Mouse (Mus musculus) forebrain, embryonic 12.5 days (tissue): ENCODE data around the gene Inka1. TPM values are rescaled to one million over a fixed set of nuclear protein-coding genes. Genes with fewer than 3 reads are reported as not detected.
A peak's percentile ranks its signal among the peaks of the same experiment; 100 is the strongest.

Experiments used
- ATAC-seq: fragments of 200-750 bp; cut with Nextera tagmentation; 2 replicates; pipeline ENCODE4 v1.8.0; 2017; ENCODE audit warnings: moderate TSS enrichment; ENCODE audit not compliant: low FRiP score
- H3K27ac ChIP-seq: fragments of 300-500 bp; sonication (generic); 2 replicates; pipeline ENCODE4 v1.5.1; 2016; ENCODE audit warnings: mild to moderate bottlenecking
- H3K27me3 ChIP-seq: fragments of 300-500 bp; sonication (generic); 2 replicates; pipeline ENCODE4 v1.6.1; 2016; ENCODE audit warnings: mild to moderate bottlenecking
- H3K36me3 ChIP-seq: fragments of 300-500 bp; sonication (generic); replicated peaks from 2 replicates; pipeline ENCODE4 v1.6.1; 2016; ENCODE audit warnings: mild to moderate bottlenecking
- H3K4me1 ChIP-seq: fragments of 300-500 bp; sonication (generic); 2 replicates; pipeline ENCODE4 v1.6.1; 2016
- H3K4me2 ChIP-seq: fragments of 300-500 bp; sonication (generic); 2 replicates; pipeline ENCODE4 v1.6.1; 2016; ENCODE audit warnings: mild to moderate bottlenecking, moderate library complexity
- H3K4me3 ChIP-seq: fragments of 300-500 bp; sonication (generic); replicated peaks from 2 replicates; pipeline ENCODE4 v1.5.1; 2016; ENCODE audit warnings: mild to moderate bottlenecking
- H3K9ac ChIP-seq: fragments of 300-500 bp; sonication (generic); 2 replicates; pipeline ENCODE4 v1.6.1; 2016; ENCODE audit warnings: mild to moderate bottlenecking
- H3K9me3 ChIP-seq: fragments of 300-500 bp; sonication (generic); 2 replicates; pipeline ENCODE4 v1.6.1; 2016
- WGBS: fragments of 180-500 bp; shearing (Covaris S2); methylation state at CpG from one replicate; pipeline ENCODE4 v1.1.7; 2016; 5-methylcytosine and 5-hydroxymethylcytosine counted together
- polyA plus RNA-seq: library from polyadenylated mRNA; unstranded; fragments of >200 nt; fragmentation: Nextera tagmentation; extraction: Ambion mirVana; gene quantifications from 2 replicates; pipeline ENCODE4 v1.2.1, GENCODE M21; 2016

The Inka1 gene
- polyA plus RNA-seq, 1 experiment from 2014 or later, result 18.3 TPM

DNA sequence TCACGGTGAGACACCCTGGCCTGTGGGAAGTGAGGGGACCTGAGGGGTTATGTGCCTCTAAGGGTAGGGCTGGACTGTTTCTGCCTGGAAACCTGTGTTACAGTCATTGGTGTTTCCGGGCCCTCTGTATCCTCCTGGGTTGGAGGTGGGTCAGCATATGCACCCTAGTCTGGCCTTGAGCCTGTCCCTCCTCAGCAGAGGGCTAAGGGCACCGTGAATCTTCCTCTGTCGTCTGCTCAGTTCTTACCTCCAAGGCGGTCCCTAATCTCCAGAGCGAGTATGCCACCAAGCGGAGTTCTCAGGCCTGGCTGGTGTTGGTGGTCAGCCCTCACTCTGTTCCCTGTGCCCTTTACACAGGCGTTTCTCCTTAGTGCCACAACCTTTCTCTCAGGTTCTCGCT is 22.8 kb downstream of the Inka1 start:
- H3K4me2 ChIP-seq, result no peak overlapping the region
- no peaks in the 10 kb centered on the region for H3K9me3 ChIP-seq
- no peak overlapping the region for H3K9ac ChIP-seq
- no peak overlapping the region for H3K4me3 ChIP-seq
- WGBS, result 91% methylated on average over 9 of the region's 9 CpGs
- no peak overlapping the region for H3K27ac ChIP-seq
- peaks cover 12% of the 10 kb centered on the region for H3K4me1 ChIP-seq
- no peak for ATAC-seq
- peaks cover 63% of the 10 kb centered on the region for H3K36me3 ChIP-seq
- no peaks in the 10 kb centered on the region for H3K27me3 ChIP-seq

DNA sequence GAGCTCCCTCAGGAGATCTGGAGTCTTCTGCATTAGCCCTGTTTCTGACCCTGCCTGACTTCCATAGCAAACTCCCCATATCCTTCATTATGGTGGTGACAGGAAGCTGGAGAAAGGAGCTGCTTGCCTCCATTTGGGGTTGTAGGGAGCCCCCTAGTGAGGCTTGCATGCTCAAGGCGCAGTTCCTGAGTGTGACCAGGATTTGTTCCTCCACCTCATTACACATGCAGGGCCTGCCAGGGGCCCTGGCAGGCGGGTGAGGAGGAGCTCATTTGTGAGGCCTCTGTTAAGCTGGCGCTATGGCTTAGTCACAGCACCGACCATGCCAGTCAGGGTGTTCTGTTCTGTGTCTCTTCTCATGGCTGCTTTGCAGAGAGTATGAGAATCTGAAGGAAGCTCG is 23.8 kb downstream of the Inka1 start:
- Histone ChIP-seq H3K4me3 (no peak overlapping the region), H3K9ac (no peak overlapping the region), H3K4me1 (peaks cover 12% of the 10 kb centered on the region), H3K27ac (peak overlapping the region; percentile 50), H3K27me3 (no peaks in the 10 kb centered on the region), H3K4me2 (no peak overlapping the region), H3K9me3 (no peaks in the 10 kb centered on the region), H3K36me3 (peaks cover 69% of the 10 kb centered on the region)
- ATAC-seq, result 0 out of 2 replicates have a peak, but pooled peaks have one; percentile 30
- WGBS, result 46% methylated on average over 5 of the region's 5 CpGs

DNA sequence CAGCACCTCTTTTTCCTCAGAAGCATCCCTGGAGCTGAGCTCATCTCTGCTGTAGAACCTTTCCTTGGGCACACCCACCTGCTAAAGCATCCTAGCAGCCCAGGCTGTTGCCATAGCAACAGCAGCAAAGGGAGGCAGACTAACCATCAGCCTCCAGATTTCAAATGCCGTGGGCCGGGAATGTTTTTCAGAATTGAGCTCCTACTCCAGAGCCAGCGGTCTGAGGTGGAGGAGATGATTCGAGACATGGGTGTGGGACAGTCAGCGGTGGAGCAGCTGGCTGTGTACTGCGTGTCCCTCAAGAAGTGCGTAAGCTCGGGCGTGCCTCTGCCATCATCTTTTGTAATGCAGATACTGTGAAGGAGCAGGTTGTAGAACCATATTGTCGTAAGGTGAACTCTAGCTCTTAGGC is 24.3 kb downstream of the Inka1 start:
- 73% methylated on average over 10 of the region's 10 CpGs for WGBS
- H3K27ac ChIP-seq, result peak overlapping the region; percentile 48

DNA sequence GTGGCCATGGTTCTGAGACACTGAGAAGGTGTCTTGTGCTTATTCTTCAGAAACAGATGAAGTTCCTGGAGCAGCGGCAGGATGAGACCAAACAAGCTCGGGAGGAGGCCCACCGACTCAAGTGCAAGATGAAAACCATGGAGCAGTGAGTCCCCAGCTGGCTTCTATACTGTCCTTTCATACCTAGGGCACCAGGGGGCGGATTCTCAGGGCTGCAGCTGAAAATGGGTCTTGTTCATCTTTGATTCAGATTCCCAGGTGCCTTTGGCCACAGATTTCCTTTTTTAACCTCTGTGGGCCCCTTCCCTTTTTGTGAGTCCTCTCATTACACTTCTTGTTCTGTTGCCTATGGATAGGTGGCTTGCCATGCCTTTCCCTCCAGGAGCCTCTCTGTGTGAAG is 24.8 kb downstream of the Inka1 start:
- no peak for ATAC-seq
- peaks cover 67% of the 10 kb centered on the region for H3K36me3 ChIP-seq
- H3K4me1 ChIP-seq, result peaks cover 12% of the 10 kb centered on the region
- no peaks in the 10 kb centered on the region for H3K27me3 ChIP-seq
- H3K9me3 ChIP-seq, result no peaks in the 10 kb centered on the region
- no peak overlapping the region for H3K9ac ChIP-seq
- H3K4me2 ChIP-seq, result no peak overlapping the region
- 86% methylated on average over 4 of the region's 4 CpGs for WGBS
- H3K4me3 ChIP-seq, result no peak overlapping the region
- H3K27ac ChIP-seq, result peak overlapping the region; percentile 3; the same call in 1 of the 2 replicates

More for the DNA sequence above, 24.3 kb downstream of the Inka1 start:
- H3K27me3 ChIP-seq, result no peaks in the 10 kb centered on the region
- H3K4me1 ChIP-seq, result peaks cover 12% of the 10 kb centered on the region
- H3K9ac ChIP-seq, result no peak overlapping the region
- H3K4me2 ChIP-seq, result no peak overlapping the region
- H3K9me3 ChIP-seq, result no peaks in the 10 kb centered on the region
- no peak overlapping the region for H3K4me3 ChIP-seq
- peaks cover 69% of the 10 kb centered on the region for H3K36me3 ChIP-seq
- 0 out of 2 replicates have a peak, but pooled peaks have one; percentile 11 for ATAC-seq

DNA sequence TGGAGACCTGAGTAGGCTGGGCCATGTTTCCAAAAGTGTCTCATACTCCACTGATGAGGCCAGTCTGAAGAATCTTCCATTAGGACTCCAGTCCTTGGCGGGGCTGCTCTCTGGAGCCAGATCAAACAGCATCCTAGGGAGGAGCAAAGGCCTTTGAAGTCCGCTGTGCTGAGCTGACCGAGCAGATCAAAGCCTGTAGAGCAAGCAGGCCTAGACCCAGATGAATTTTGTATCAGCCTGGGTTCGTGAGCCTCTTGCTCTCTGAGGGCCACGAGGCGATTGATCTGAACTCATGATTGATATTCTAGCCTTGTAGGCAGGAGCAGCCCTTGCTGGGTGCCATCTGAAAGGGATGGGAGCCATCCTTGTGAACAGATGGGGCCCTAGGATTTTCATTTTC is 25.8 kb downstream of the Inka1 start:
- 82% methylated on average over 6 of the region's 6 CpGs for WGBS
- Histone ChIP-seq H3K4me2 (no peak overlapping the region), H3K9me3 (no peaks in the 10 kb centered on the region), H3K27ac (no peak overlapping the region), H3K9ac (no peak overlapping the region), H3K36me3 (peaks cover 64% of the 10 kb centered on the region), H3K4me3 (no peak overlapping the region), H3K4me1 (peaks cover 12% of the 10 kb centered on the region), H3K27me3 (no peaks in the 10 kb centered on the region)
- no peak for ATAC-seq

DNA sequence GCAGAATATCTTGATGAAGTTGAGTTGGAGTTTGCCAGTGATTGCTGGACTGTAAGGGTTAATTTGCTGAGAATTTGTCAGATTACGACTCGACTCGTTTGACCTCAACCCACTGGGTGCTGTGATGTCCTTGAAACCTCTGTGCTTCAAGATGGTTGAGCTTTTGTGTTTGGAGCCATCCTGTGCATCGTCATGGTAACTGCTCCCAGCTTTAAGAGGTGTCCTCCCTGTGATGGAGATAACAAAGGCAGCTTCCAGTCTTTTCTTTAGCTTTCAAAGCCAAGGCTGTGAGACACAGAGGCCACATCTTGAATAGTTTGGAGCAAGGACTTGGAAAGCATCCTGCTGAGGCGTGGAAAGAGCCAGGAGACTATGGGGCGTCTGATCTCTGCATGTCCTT is 28.5 kb downstream of the Inka1 start:
- Histone ChIP-seq H3K27me3 (no peaks in the 10 kb centered on the region), H3K9ac (no peak overlapping the region), H3K4me2 (no peak overlapping the region), H3K36me3 (peaks cover 46% of the 10 kb centered on the region), H3K4me3 (no peak overlapping the region), H3K9me3 (no peaks in the 10 kb centered on the region), H3K27ac (no peak overlapping the region), H3K4me1 (peaks cover 17% of the 10 kb centered on the region)
- 49% methylated on average over 6 of the region's 6 CpGs for WGBS
- ATAC-seq, result no peak

DNA sequence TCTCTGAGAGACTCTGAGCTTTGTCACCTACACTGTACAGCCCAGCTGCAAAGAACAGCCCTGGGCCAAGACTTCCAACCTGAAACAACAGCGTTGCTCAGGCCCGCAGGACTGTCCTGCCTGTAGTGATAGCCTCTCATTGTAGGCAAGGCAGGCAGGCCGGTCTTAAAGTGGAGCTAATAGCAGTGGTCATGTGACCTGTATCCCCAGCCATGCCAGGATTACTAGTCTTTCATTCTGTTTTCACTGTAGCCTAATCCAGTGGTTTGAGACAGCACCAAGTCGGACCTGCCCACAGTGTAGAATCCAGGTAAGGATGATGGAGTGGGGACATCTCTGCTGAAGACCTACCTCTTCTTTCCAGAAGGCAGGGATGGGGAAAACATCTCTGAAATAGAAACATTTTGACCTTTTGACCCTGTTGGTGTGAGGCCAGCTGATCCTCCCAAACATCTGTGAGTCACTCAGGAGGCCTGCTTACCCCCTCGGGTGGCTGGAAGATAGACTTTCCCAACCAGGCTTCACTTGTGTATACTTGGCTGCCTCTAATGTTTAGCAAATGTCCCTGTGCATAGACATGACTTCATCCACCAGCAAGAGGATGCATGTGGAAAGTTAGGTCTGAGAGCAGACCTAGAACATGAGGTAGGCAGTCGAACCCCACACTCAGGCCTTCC is 29.9 kb downstream of the Inka1 start:
- H3K4me2 ChIP-seq, result no peak overlapping the region
- ATAC-seq, result no peak
- 87% methylated on average over 6 of the region's 6 CpGs for WGBS
- H3K9ac ChIP-seq, result no peak overlapping the region
- peaks cover 34% of the 10 kb centered on the region for H3K36me3 ChIP-seq
- no peaks in the 10 kb centered on the region for H3K9me3 ChIP-seq
- H3K4me1 ChIP-seq, result peaks cover 16% of the 10 kb centered on the region
- no peak overlapping the region for H3K27ac ChIP-seq
- no peaks in the 10 kb centered on the region for H3K27me3 ChIP-seq
- H3K4me3 ChIP-seq, result no peak overlapping the region

DNA sequence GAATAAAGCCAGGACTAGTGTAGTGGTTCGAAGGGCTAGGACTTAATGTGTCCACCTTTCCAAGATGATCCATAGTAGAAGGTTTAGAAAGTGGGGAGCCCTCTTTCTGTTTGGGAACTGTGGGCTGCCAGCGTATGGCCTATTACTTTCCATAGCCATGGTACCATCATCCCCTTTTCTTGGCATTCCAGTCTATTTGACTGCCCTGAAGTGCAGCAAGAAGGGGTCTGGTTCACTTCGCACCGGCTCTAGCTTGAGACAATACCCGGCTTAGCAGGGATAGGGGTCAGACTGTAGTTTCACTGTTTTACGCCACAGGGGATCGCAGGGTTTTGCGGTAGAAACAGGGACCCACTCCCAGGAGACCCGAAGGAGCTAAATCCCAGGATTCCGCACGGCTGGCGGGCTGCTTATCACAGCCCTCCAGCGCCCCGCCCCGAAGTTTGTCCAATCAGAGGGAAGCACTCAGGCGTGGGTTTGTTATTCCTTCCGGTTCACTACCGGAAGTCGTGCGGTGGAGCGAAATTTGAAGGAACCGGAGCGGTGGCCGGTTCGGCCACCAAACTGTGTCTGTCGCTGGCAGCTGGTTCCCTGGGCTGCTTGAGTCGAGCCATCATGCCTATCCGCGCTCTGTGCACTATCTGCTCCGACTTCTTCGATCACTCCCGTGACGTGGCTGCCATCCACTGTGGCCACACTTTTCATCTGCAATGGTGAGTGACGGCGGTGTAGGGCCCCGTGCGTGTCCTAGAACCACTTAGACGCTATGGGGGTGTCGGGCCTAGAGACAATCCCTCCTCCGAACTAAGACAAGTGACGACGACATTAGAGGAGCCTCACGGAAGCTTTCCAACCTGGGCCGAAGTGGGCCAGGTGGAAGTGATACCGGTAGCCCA is 35.0 kb downstream of the Inka1 start:
- Histone ChIP-seq H3K4me1 (peaks cover 20% of the 10 kb centered on the region), H3K9me3 (no peaks in the 10 kb centered on the region), H3K9ac (peak overlapping the region; percentile 62), H3K4me2 (peak overlapping the region; percentile 63), H3K27me3 (no peaks in the 10 kb centered on the region), H3K4me3 (peak overlapping the region; percentile 66), H3K27ac (peak overlapping the region; percentile 89), H3K36me3 (0 out of 2 replicates have a peak, but pooled peaks cover 6% of the 10 kb centered on the region)
- ATAC-seq, result peak; percentile 97
- WGBS, result 15% methylated on average over 45 of the region's 45 CpGs

DNA sequence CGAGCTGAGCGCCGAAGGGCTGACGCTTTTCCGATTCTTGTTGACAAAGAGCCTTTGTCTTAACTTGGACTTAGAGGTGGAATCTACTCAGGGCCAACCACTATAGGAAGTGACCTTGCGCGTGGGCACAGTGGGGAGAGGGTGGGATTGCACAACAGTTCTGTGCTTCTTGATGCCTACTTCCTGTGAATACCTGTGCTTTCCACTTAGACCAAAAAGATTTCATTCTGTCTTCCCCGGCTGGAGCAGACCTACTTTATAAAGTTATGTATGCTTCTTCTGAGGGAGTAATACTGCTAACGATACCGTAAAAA is 35.8 kb downstream of the Inka1 start, which contains the start of gene Traip:
Gene Traip (plus strand): TSS at position 215 of the 314 bp plus-strand sequence.
- WGBS, result 92% methylated on average over 10 of the region's 10 CpGs
- peaks cover 20% of the 10 kb centered on the region for H3K4me1 ChIP-seq
- no peak for ATAC-seq
- 0 out of 2 replicates have a peak, but pooled peaks cover 6% of the 10 kb centered on the region for H3K36me3 ChIP-seq
- peak within 1 kb of the TSS; percentile 63 for H3K4me2 ChIP-seq
- H3K27me3 ChIP-seq, result no peaks in the 10 kb centered on the region
- peak within 1 kb of the TSS; percentile 62 for H3K9ac ChIP-seq
- peak within 1 kb of the TSS; percentile 66 for H3K4me3 ChIP-seq
- H3K9me3 ChIP-seq, result no peaks in the 10 kb centered on the region
- H3K27ac ChIP-seq, result peak within 1 kb of the TSS; percentile 89

DNA sequence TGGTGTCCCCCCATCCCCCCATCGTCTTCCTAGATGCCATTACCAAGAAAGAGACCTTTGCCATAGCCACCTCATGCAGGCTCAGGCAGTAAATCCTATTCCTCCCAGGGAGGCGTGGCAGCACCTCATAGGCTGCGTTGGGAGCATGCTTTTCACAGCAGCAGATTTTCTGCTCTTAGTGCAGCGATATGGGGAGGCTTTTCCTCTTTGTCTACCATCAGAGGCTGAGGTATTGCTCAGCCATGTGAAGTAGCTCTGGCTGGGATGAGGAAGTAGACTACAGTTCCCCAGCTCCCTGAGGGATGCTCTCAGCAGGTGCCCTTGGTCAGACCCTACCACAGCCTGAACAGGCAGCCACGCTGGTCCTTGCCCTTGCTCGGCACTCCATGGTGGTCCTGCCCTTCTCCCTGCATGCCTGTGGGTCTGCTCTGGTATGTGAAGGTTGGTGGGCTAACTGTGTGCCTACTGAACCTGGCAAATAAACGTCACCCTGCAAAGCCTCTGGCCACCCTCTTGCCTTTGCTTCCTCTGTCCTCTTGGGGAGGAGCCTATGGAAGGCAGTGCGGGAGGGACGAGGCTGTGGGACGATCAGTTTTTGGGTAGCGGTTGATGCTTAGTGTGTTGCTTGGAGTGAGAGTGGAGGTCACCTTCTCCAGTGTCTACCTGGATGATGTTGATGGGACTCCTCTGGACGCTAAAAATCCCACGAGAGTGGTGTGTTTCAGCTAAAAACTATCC is 36.3 kb downstream of the Inka1 start:
- no peak overlapping the region for H3K4me3 ChIP-seq
- H3K9me3 ChIP-seq, result no peaks in the 10 kb centered on the region
- 81% methylated on average over 13 of the region's 13 CpGs for WGBS
- no peaks in the 10 kb centered on the region for H3K27me3 ChIP-seq
- H3K4me1 ChIP-seq, result peaks cover 20% of the 10 kb centered on the region
- 0 out of 2 replicates have a peak, but pooled peaks cover 6% of the 10 kb centered on the region for H3K36me3 ChIP-seq
- no peak overlapping the region for H3K27ac ChIP-seq
- H3K9ac ChIP-seq, result no peak overlapping the region
- no peak for ATAC-seq
- H3K4me2 ChIP-seq, result no peak overlapping the region

DNA sequence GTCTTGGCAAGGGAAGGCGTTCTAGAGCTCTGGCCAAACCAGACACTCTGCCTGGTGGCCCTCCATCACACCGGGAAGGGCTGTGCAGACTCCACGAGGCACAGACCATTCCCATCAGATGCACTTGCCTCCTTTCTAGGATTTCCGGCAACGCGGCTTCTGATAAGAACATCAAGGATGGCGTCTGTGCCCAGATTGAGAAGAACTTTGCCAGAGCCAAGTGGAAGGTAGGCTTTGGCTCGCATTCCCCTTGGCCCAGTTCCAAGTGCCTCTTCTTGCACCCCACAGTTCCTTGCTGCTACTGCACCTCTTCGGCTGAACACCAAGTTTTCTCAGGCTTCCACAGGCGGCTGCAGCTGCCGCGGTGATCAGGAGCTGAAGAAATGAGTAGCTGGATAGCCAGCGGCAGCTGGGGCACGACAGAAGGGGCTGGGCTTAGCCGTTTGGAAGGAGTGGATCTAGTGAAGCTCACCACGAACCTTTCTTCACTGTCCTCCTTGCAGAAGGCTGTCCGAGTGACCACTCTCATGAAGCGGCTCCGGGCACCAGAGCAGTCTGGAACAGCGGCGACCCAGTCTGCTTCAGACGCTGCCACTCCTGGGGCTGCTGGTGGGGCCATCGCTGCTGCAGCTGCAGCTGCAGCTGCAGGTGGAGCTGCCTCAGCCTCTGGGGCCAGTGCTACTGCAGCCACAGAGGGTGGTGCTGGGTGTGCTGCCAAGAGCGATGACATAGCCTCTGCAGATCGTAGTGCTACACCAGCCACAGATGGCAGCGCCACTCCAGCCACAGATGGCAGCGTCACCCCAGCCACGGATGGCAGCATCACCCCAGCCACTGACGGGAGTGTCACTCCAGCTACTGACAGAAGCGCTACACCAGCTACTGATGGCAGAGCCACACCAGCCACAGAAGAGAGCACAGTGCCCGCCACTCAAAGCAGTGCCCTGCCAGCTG is 38.2 kb downstream of the Inka1 start:
- no peak overlapping the region for H3K4me2 ChIP-seq
- no peak overlapping the region for H3K4me3 ChIP-seq
- no peak overlapping the region for H3K27ac ChIP-seq
- H3K9ac ChIP-seq, result no peak overlapping the region
- H3K9me3 ChIP-seq, result no peaks in the 10 kb centered on the region
- H3K4me1 ChIP-seq, result peaks cover 14% of the 10 kb centered on the region
- H3K27me3 ChIP-seq, result no peaks in the 10 kb centered on the region
- 0 out of 2 replicates have a peak, but pooled peaks cover 6% of the 10 kb centered on the region for H3K36me3 ChIP-seq
- WGBS, result 92% methylated on average over 31 of the region's 31 CpGs
- no peak for ATAC-seq
